12 mouse cellular contexts compared by ENCODE assay signal in the genomic region with DNA sequence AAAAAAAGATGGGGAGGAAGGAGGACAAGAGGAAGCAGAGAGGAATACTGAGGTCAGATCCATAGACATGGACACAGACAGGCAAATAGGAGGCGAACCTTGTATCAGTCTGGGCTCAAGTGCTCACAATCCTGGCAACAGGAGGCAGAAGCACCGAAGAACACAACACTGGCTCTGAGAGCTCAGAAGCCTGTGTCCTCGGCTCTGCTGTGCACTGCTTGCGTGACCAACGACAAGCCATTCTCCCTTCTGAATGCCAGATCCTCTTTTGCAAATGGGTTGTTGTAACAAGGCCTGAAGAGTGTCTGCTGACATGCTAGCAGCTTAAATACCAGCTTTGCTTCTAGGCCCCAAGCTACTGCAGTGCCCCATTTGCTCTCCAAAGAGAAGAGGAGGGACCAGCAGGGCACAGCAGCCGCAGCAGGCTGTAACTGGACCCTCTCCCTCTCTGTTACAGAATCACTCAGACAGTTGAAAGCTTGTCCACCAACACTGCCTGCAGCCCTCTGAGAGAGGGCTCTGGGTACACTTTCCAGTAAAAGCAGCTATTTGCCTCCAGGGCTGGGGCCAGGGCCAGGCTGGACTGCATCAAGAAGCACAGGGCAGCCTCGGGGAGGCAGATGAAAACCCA. TPM values are rescaled to one million over a fixed set of nuclear protein-coding genes. Genes with fewer than 3 reads are reported as not detected.
DNase-seq lines count a peak whose midpoint lies in the region; ATAC-seq and TF ChIP-seq lines count a peak whose summit lies in the region.
"Had no signal": no experiment of that assay in that cellular context is flagged by ENCODE, and none has a peak within 500 bp of the region (broad histone marks: within the 10 kb centered on the region; RNA-seq: fewer than 3 reads in every experiment).

No protein-coding gene starts in this region.

- no peak for DNase-seq in heart, postnatal 14 days
- DNase-seq in lung, postnatal 0 days (ENCODE audit: low spot score), result peak; percentile 64
- no peak for DNase-seq in lung, adult 2 months
- no peak for DNase-seq in spleen, postnatal 14 days (ENCODE audit: low spot score in 2 of 2)
- DNase-seq: layer of hippocampus, postnatal 36 days; thymus, postnatal 36 days had no signal

- TF ChIP-seq POLR2A in lung, adult 2 months (IDR thresholded peaks at IDR 0.05; ENCODE audit: borderline replicate concordance, extremely low read depth, low read depth, low read length), result no peak

- no peak for TF ChIP-seq CTCF in lung, postnatal 0 days (IDR thresholded peaks at IDR 0.05)
- no peak for TF ChIP-seq CTCF in lung, adult 2 months (IDR thresholded peaks at IDR 0.05; ENCODE audit: insufficient read depth, low read length)

- intact Hi-C loops in heart, postnatal 14 days (cut with DNase I), result no loop called here

- H3K4me1 ChIP-seq in heart, embryonic 13.5 days, result peaks cover 33% of the 10 kb centered on the region
- peaks cover 7% of the 10 kb centered on the region; the same call in 1 of the 2 replicates for H3K4me1 ChIP-seq in lung, postnatal 0 days (ENCODE audit: insufficient read depth, low read depth, low read length)
- 0 out of 2 replicates have a peak, but pooled peaks cover 3% of the 10 kb centered on the region for H3K4me1 ChIP-seq in lung, adult 2 months (ENCODE audit: control insufficient read depth, insufficient read depth, low read length)
- H3K4me1 ChIP-seq in embryonic facial prominence, embryonic 15.5 days, result peaks cover 34% of the 10 kb centered on the region
- H3K4me1 ChIP-seq in stomach, embryonic 16.5 days (ENCODE audit: control insufficient read depth, insufficient read depth, low read length), result peaks cover 3% of the 10 kb centered on the region; the same call in 1 of the 2 replicates
- H3K4me1 ChIP-seq: neural tube, embryonic 12.5 days had no signal

- H3K27ac ChIP-seq in heart, embryonic 13.5 days (replicated peaks), result peak overlapping the region; percentile 57
- peak overlapping the region; percentile 72 for H3K27ac ChIP-seq in lung, postnatal 0 days (ENCODE audit: low read length)
- peak overlapping the region; percentile 66; the same call in 1 of the 2 replicates for H3K27ac ChIP-seq in embryonic facial prominence, embryonic 15.5 days (replicated peaks)
- H3K27ac ChIP-seq in stomach, embryonic 16.5 days (ENCODE audit: low read length), result peak overlapping the region; percentile 2
- H3K27ac ChIP-seq: neural tube, embryonic 12.5 days had no signal

- H3K36me3 ChIP-seq in heart, embryonic 13.5 days, result no peaks in the 10 kb centered on the region
- H3K36me3 ChIP-seq in lung, postnatal 0 days (ENCODE audit: insufficient read depth, low read length), result no peaks in the 10 kb centered on the region
- H3K36me3 ChIP-seq in embryonic facial prominence, embryonic 15.5 days, result no peaks in the 10 kb centered on the region
- no peaks in the 10 kb centered on the region for H3K36me3 ChIP-seq in stomach, embryonic 16.5 days (ENCODE audit: control insufficient read depth, insufficient read depth, low read length)
- H3K36me3 ChIP-seq: neural tube, embryonic 12.5 days had no signal

- H3K9me3 ChIP-seq in heart, embryonic 13.5 days, result no peaks in the 10 kb centered on the region
- no peaks in the 10 kb centered on the region for H3K9me3 ChIP-seq in lung, postnatal 0 days (ENCODE audit: low read length)
- H3K9me3 ChIP-seq in embryonic facial prominence, embryonic 15.5 days (replicated peaks), result no peaks in the 10 kb centered on the region
- no peaks in the 10 kb centered on the region for H3K9me3 ChIP-seq in stomach, embryonic 16.5 days (replicated peaks; ENCODE audit: control insufficient read depth, low read length)
- H3K9me3 ChIP-seq: neural tube, embryonic 12.5 days had no signal

- no peak for TF ChIP-seq EP300 in lung, postnatal 0 days (IDR thresholded peaks at IDR 0.05)

- H3K4me3 ChIP-seq in heart, embryonic 13.5 days, result no peak overlapping the region
- H3K4me3 ChIP-seq in lung, postnatal 0 days (ENCODE audit: low read depth, low read length), result no peak overlapping the region
- no peak overlapping the region for H3K4me3 ChIP-seq in lung, adult 2 months (replicated peaks; ENCODE audit: extremely low read depth, low read depth, low read length)
- no peak overlapping the region for H3K4me3 ChIP-seq in embryonic facial prominence, embryonic 15.5 days (replicated peaks)
- no peak overlapping the region for H3K4me3 ChIP-seq in stomach, embryonic 16.5 days (replicated peaks; ENCODE audit: low read length)
- H3K4me3 ChIP-seq: megakaryocyte, embryonic 14.5 days; neural tube, embryonic 12.5 days had no signal

- H3K4me2 ChIP-seq in heart, embryonic 13.5 days, result no peak overlapping the region
- H3K4me2 ChIP-seq in lung, postnatal 0 days (replicated peaks; ENCODE audit: low read depth, low read length), result no peak overlapping the region
- H3K4me2 ChIP-seq in embryonic facial prominence, embryonic 15.5 days (replicated peaks), result no peak overlapping the region
- no peak overlapping the region for H3K4me2 ChIP-seq in stomach, embryonic 16.5 days (ENCODE audit: low read depth, low read length)
- H3K4me2 ChIP-seq: neural tube, embryonic 12.5 days had no signal

- peak overlapping the region; percentile 20; the same call in 1 of the 2 replicates for H3K9ac ChIP-seq in heart, embryonic 13.5 days
- no peak overlapping the region for H3K9ac ChIP-seq in lung, postnatal 0 days (replicated peaks; ENCODE audit: low read depth)
- H3K9ac ChIP-seq in embryonic facial prominence, embryonic 15.5 days, result no peak overlapping the region
- no peak overlapping the region for H3K9ac ChIP-seq in stomach, embryonic 16.5 days (ENCODE audit: low read length)
- H3K9ac ChIP-seq: neural tube, embryonic 12.5 days had no signal

- H3K27me3 ChIP-seq in heart, embryonic 13.5 days (replicated peaks), result no peaks in the 10 kb centered on the region
- no peaks in the 10 kb centered on the region for H3K27me3 ChIP-seq in lung, postnatal 0 days (replicated peaks; ENCODE audit: insufficient read depth, low read length)
- no peaks in the 10 kb centered on the region for H3K27me3 ChIP-seq in embryonic facial prominence, embryonic 15.5 days
- no peaks in the 10 kb centered on the region; the same call in 1 of the 2 replicates for H3K27me3 ChIP-seq in stomach, embryonic 16.5 days (ENCODE audit: control insufficient read depth, insufficient read depth, low read length)
- H3K27me3 ChIP-seq: neural tube, embryonic 12.5 days had no signal

- WGBS in heart, embryonic 13.5 days, result 26% methylated on average over 7 of the region's 7 CpGs
- 42% methylated on average over 7 of the region's 7 CpGs for WGBS in lung, postnatal 0 days
- WGBS in lung, adult 2 months, result 56% methylated on average over 7 of the region's 7 CpGs
- WGBS in embryonic facial prominence, embryonic 15.5 days, result 29% methylated on average over 7 of the region's 7 CpGs
- 54% methylated on average over 7 of the region's 7 CpGs for WGBS in stomach, embryonic 16.5 days

- ATAC-seq in heart, embryonic 13.5 days (ENCODE audit: extremely low read depth, insufficient number of reproducible peaks, low FRiP score, low TSS enrichment), result no peak
- ATAC-seq in lung, postnatal 0 days, result peak; percentile 54
- ATAC-seq in embryonic facial prominence, embryonic 15.5 days (ENCODE audit: insufficient number of reproducible peaks, low FRiP score, low TSS enrichment, low read depth), result 0 out of 2 replicates have a peak, but pooled peaks have one; percentile 36
- no peak for ATAC-seq in stomach, embryonic 16.5 days (ENCODE audit: insufficient read depth, low FRiP score)
- ATAC-seq: forebrain, embryonic 14.5 days had no signal

RNA-seq across cellular contexts. Expression of a gene that starts 5.7 kb away (rescaled TPM):
- 2.6 TPM in 2 replicates for polyA plus RNA-seq in heart, embryonic 13.5 days (2015; fragmentation: Nextera tagmentation; extraction: Ambion mirVana)
- 10 to 100 TPM in 1 of 2 experiments, 1 to 10 TPM in 1; 8.0 to 10.6 TPM for total RNA-seq in heart, postnatal 14 days (2021)
- polyA plus RNA-seq in lung, postnatal 0 days (2015; fragmentation: Nextera tagmentation; extraction: Ambion mirVana), result 7.9 and 8.0 TPM in 2 replicates
- polyA plus RNA-seq in lung, adult 2 months (2012; rRNA removed), result 12.0 and 15.7 TPM in 2 replicates
- polyA plus RNA-seq in embryonic facial prominence, embryonic 15.5 days (2015; fragmentation: Nextera tagmentation; extraction: Ambion mirVana), result 7.6 and 9.5 TPM in 2 replicates
- polyA plus RNA-seq in stomach, embryonic 16.5 days (2015; fragmentation: Nextera tagmentation; extraction: Ambion mirVana), result 5.9 and 6.8 TPM in 2 replicates

RNA-seq across cellular contexts. Expression of a gene that starts 54.9 kb away (rescaled TPM):
- 4.0 and 4.4 TPM in 2 replicates for polyA plus RNA-seq in heart, embryonic 13.5 days (2015; fragmentation: Nextera tagmentation; extraction: Ambion mirVana)
- under 1 TPM in 1 of 2 experiments, not detected in 1; 0.22 TPM for total RNA-seq in heart, postnatal 14 days (2021)
- polyA plus RNA-seq in lung, postnatal 0 days (2015; fragmentation: Nextera tagmentation; extraction: Ambion mirVana), result 6.8 and 10.4 TPM in 2 replicates
- 2.3 and 3.3 TPM in 2 replicates for polyA plus RNA-seq in lung, adult 2 months (2012; rRNA removed)
- polyA plus RNA-seq in embryonic facial prominence, embryonic 15.5 days (2015; fragmentation: Nextera tagmentation; extraction: Ambion mirVana), result 7.0 and 14.1 TPM in 2 replicates
- polyA plus RNA-seq in stomach, embryonic 16.5 days (2015; fragmentation: Nextera tagmentation; extraction: Ambion mirVana), result 0.44 TPM in 1 of 2 replicates, not detected in the other
- polyA plus RNA-seq: neural tube, embryonic 12.5 days had no signal

Comparison
In these comparisons a context has a peak if more than half of its experiments do, and no peak if none do; other contexts are left out.
1. ATAC-seq: peak in lung, postnatal 0 days (single experiment) and embryonic facial prominence, embryonic 15.5 days (single experiment); none in heart, embryonic 13.5 days (single experiment) and stomach, embryonic 16.5 days (single experiment).
2. H3K27ac ChIP-seq: peak in every context shown above with its lines; median percentile 72 in lung, postnatal 0 days; 66 in embryonic facial prominence, embryonic 15.5 days; 57 in heart, embryonic 13.5 days; 2 in stomach, embryonic 16.5 days.